Mouse (Mus musculus) megakaryocyte, embryonic 14.5 days (primary cell): ENCODE data around the gene Zfp825. TPM values are rescaled to one million over a fixed set of nuclear protein-coding genes. Genes with fewer than 3 reads are reported as not detected.
"Not testable (repeated sequence)": the region's sequence is repeated elsewhere in the genome, so short reads cannot be mapped to it uniquely, and the experiment has no call there.

Source experiments
- H3K27me3 ChIP-seq: replicated peaks from 2 replicates; pipeline ENCODE3; 2012; ENCODE audit warnings: inconsistent platforms
- H3K36me3 ChIP-seq: replicated peaks from 2 replicates; pipeline ENCODE3; 2012; ENCODE audit warnings: low read length, inconsistent platforms, mixed read lengths
- H3K4me1 ChIP-seq: 2 replicates; pipeline ENCODE4 v1.6.1; 2012; ENCODE audit warnings: inconsistent platforms
- H3K4me3 ChIP-seq: replicated peaks from 2 replicates; pipeline ENCODE3; 2012; ENCODE audit warnings: moderate library complexity, mild to moderate bottlenecking, inconsistent platforms
- H3K9me3 ChIP-seq: 2 replicates; pipeline ENCODE4 v1.6.1; 2012; ENCODE audit warnings: inconsistent platforms
- FLI1 ChIP-seq: IDR thresholded peaks from 2 replicates; pipeline ENCODE4 v1.6.1; 2012; ENCODE audit warnings: low read length, inconsistent platforms, mixed read lengths
- GATA1 ChIP-seq: IDR thresholded peaks from 3 replicates; pipeline ENCODE4 v1.6.1; 2012; ENCODE audit warnings: mixed read lengths, low read length, inconsistent platforms, borderline replicate concordance
- polyA plus RNA-seq: library from polyadenylated mRNA; stranded (reverse); fragments of >175 nt; gene quantifications from 2 replicates; pipeline ENCODE4 v1.2.3, GENCODE M21; 2012; ENCODE audit warnings: low replicate concordance; ENCODE audit not compliant: insufficient read depth

Gene Zfp825
- polyA plus RNA-seq, 1 experiment, result 1.2 TPM

- Histone ChIP-seq H3K36me3 (no peaks in the 10 kb centered on the region), H3K4me3 (peak overlapping the region; percentile 92), H3K27me3 (no peaks in the 10 kb centered on the region), H3K4me1 (peaks cover 8% of the 10 kb centered on the region), H3K9me3 (no peaks in the 10 kb centered on the region)
- no peak for TF ChIP-seq GATA1
Observed at GRCm38 (mm10) chr13:74462699-74463385, 30.9 kb downstream of the Zfp825 start.

GRCm38 (mm10) chr13:74462318-74462698 lies 31.5 kb downstream of the Zfp825 start:
- not testable (repeated sequence) for H3K36me3 ChIP-seq, H3K4me1 ChIP-seq, H3K27me3 ChIP-seq, H3K9me3 ChIP-seq
- H3K4me3 ChIP-seq, result peak overlapping the region; percentile 92

- H3K4me1 ChIP-seq, result no peaks in the 10 kb centered on the region
- H3K9me3 ChIP-seq, result peaks cover 63% of the 10 kb centered on the region
- H3K36me3 ChIP-seq, result no peaks in the 10 kb centered on the region
- no peak for TF ChIP-seq FLI1
- no peak for TF ChIP-seq GATA1
- peak overlapping the region; percentile 73 for H3K4me3 ChIP-seq
- H3K27me3 ChIP-seq, result peaks cover 3% of the 10 kb centered on the region
Observed at GRCm38 (mm10) chr13:74439895-74440294, 53.9 kb downstream of the Zfp825 start.

Other genes starting within 250 kb of the Zfp825 start
- 0.16 TPM in 1 of 2 replicates, not detected in the other for gene Ahrr, start 201.7 kb downstream of the Zfp825 start, polyA plus RNA-seq
- gene Pdcd6, start 176.4 kb downstream of the Zfp825 start, polyA plus RNA-seq, result 41.2 and 72.5 TPM in 2 replicates
- gene Sdha, start 143.7 kb downstream of the Zfp825 start, polyA plus RNA-seq, result 1.7 and 11.3 TPM in 2 replicates
- 0.39 and 0.74 TPM in 2 replicates for gene Ccdc127, start 143.7 kb downstream of the Zfp825 start, polyA plus RNA-seq
- not detected in 2 replicates for gene Lrrc14b, start 130.0 kb downstream of the Zfp825 start, polyA plus RNA-seq
- gene Zfp72, start 103.2 kb downstream of the Zfp825 start, polyA plus RNA-seq, result not detected in 2 replicates
- 42.6 and 52.8 TPM in 2 replicates for gene Ftl1-ps1, start 94.3 kb downstream of the Zfp825 start, polyA plus RNA-seq
- 0.64 and 0.73 TPM in 2 replicates for gene Erap1, start 145.6 kb upstream of the Zfp825 start, polyA plus RNA-seq